Mouse (Mus musculus): ENCODE data around the gene Scml4.

Scml4 gene

GRCm38 (mm10) chr10:42901361-42901760, 41.2 kb downstream of the Scml4 start:
- DNase-seq (ENCODE audit: low spot score in 2 of 2) = no peak

GRCm38 (mm10) chr10:42903054-42903453, 42.9 kb downstream of the Scml4 start:
- no peak for DNase-seq (ENCODE audit: low spot score in 2 of 2)

- DNase-seq (ENCODE audit: low spot score in 2 of 2) = peak in 1 of 2 experiments; percentile 30
These were observed 48.4 kb downstream of the Scml4 start for GRCm38 (mm10) chr10:42908562-42908961.

GRCm38 (mm10) chr10:42910567-42910966, 50.4 kb downstream of the Scml4 start:
- no peak for DNase-seq (ENCODE audit: low spot score in 2 of 2)

- peak in 1 of 2 experiments; percentile 49 for DNase-seq (ENCODE audit: low spot score in 2 of 2)
These were observed 51.9 kb downstream of the Scml4 start for GRCm38 (mm10) chr10:42912056-42912455.

DNA sequence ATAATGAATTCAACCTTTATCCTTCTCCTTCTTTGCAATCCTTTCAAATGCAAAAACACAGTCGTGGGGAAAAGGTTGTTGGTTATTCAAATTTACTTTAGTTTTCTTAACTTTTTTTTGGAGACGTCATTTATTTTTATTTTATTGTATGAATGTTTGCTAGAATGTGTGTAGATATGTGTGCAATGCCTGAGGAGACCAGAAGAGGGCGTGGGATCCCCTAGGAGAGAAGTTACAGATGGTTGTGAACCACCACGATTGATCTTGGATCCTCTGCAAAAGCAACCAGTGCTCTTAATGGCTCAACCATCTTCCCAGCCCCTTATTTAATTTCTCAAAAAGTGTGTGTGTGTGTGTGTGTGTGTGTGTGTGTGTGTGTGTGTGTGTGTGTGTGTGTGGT, 53.0 kb downstream of the Scml4 start:
- no peak for DNase-seq (ENCODE audit: low spot score in 2 of 2)

GRCm38 (mm10) chr10:42914146-42914545, 54.0 kb downstream of the Scml4 start:
- no peak for DNase-seq (ENCODE audit: low spot score in 2 of 2)

DNA sequence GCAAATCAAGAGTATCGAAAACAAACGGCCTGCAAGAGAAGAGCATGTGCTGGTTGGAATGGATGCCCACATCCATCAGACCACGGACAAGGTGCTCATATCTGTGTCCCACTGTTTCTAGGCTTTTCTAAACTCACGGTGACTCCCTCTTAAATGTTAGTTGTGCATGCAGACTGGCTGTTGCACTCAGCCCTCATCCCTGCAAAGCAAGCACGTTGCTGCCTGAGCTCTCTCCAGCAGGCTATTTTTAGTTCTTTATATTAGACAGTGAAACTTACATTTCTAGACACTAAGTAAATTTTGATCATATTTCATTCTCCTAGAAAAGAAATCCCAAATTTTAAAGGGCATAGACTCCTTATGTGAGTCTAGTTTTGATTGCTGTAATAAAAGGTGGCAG, 57.2 kb downstream of the Scml4 start:
- no peak for DNase-seq (ENCODE audit: low spot score in 2 of 2)

DNA sequence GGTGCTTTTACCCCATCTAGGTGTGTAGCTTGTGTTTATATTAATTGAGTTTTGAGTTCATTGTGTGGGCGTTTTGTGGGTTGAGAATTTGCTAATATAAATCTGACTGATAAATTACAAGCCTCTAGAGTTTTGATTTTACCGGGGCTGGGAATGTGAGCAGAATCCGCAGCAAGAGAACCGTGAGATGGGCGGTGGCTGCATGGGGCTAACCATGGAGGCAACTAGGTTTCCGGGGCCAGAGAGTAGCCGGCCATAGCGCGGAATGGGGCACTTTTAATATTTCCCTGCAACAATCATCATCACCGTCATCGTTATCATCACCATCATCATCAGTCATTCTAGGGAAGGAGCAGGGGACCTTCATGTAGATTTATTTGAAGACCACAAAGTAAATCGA, 59.6 kb downstream of the Scml4 start:
- no peak for DNase-seq (ENCODE audit: low spot score in 2 of 2)

DNA sequence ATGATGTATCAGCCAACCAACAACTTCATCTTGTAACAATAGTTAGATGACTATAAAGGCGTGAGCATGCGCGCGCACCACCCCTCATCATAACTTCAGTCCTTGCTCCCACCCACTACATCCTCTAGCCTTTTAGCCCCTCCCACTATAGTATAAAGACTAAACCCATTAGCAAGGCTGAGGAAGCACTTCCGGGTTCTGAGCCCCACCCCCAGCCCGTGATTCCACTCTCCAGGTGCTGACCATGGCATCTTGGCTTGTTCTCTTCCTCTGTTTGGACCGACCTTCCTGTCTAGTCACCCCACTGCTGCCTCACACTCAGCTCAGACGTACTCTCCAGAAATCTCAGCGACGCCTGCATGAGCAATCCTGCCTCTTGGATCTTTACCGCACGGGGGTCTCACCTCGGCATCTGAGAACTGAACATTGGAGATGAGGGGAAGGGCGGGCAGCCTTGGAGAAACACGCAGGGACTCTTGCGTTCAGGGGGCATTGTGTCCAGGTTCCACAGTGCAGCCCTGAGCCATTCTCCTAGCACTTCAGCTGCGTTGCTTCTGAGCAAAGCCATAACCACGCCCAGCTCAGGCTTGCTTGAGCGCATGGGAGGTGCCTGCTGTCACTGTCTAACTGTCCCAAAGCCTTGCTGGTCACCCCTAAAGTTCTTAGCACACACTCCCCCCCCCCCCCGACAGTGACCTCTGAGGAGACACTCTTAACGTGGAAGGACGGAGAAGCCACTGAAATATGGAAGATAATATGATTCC, 65.1 kb downstream of the Scml4 start:
- no peak for DNase-seq (ENCODE audit: low spot score in 2 of 2)

DNA sequence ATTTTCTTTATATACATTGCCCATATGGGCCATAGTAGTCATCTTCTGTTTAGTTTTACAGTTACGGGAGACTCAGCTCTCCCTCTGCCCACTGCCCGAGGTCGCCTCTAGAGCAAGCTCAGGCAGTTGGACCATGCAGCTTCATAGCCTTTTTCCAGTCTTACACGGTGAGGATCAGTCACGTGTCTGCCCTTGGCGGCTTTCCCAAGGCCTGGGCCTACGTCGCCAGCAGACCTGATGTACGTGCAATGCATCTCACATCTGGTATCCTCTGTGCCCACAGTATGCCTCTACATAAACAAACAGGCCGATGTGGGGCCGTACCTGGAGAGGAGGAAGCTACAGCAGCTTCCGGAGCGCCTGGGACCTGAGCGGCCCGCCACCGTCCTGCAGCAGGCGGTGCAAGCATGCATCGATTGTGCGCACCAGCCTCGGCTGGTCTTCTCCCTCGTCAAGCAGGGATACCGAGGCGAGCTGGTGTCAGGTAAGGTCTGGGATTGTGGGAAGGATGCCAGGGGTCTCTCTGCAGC, 70.0 kb downstream of the Scml4 start:
- DNase-seq (ENCODE audit: low spot score in 2 of 2) = no peak

- no peak for DNase-seq (ENCODE audit: low spot score in 2 of 2)
These were observed 72.8 kb downstream of the Scml4 start for GRCm38 (mm10) chr10:42932862-42933480.

DNA sequence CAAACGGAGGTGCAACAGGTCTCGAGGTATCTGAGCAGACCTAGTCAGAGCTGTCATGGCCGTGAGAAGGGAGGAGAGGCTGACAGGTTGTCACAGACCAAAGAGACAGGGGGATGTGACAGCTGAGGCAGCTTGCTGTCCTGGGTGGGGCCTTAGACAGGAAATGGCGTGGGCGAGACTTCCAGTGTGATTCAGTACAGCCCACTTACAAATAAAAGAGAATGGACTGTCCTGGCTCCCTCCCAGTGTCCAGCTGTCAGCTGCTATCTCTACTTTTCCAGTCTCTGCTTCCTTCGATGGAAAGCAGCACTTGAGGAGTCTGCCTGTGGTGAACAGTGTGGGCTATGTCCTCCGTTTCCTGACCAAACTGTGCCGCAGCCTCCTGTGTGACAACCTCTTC, 74.5 kb downstream of the Scml4 start:
- DNase-seq (ENCODE audit: low spot score in 2 of 2) = no peak

DNA sequence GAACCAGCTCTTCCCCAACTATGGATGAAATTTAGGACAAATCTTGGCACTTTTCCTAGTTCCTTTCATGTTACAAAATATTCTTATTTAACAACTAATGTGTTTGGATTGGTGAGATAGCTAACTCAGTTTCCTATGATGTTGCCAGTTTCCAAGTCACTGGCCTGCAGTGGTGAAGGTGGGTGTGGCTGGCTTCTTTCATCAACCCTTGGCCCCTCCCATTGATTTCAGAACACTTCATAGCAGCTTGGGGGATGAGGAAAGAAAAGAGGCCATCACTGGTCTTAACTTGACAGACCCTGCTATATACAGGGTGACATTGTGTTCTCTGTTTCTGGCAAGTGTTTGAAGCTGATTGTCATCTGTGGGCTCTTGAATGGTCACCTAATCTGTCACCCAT, 76.0 kb downstream of the Scml4 start:
- no peak for DNase-seq (ENCODE audit: low spot score in 2 of 2)

DNA sequence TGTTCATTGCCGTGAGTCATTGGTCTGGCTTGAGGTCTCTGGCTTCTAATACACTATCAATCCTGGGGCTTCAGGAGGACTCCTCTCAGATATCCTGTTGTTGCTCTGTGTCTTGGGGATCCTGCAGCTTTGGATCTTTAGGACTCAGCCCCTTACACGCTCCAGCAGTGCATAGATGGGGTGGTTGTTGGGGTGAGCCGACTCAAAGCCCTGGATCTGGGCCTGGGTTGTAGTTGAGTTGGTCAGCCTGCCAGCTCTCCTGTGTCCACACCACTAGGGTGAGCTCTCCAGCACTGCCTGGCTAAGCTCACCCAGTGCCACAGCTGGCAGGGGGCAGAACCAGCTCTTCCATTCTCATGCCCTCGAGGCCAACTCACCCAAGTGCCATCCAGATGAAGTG, 78.2 kb downstream of the Scml4 start:
- DNase-seq (ENCODE audit: low spot score in 2 of 2) = no peak

DNA sequence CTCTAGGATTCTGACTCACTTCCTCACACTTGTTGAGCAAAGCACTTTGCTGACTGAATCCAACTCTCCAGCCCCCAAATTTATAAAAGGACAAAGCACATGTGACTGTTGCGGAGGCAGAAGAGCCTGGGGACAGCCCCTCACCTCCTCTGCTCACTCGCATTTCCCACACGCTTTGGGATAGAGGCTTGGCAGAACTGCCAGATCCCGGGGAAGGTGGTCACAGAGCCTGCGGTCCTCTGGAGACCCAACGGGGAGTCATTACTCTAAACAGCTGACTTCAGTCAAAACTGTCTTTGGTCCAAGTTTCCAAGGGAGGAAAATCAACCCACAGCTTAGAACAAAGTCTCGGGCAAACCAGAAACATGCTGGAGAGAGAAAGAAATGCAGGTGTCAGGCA, 79.5 kb downstream of the Scml4 start:
- DNase-seq (ENCODE audit: low spot score in 2 of 2) = no peak

DNA sequence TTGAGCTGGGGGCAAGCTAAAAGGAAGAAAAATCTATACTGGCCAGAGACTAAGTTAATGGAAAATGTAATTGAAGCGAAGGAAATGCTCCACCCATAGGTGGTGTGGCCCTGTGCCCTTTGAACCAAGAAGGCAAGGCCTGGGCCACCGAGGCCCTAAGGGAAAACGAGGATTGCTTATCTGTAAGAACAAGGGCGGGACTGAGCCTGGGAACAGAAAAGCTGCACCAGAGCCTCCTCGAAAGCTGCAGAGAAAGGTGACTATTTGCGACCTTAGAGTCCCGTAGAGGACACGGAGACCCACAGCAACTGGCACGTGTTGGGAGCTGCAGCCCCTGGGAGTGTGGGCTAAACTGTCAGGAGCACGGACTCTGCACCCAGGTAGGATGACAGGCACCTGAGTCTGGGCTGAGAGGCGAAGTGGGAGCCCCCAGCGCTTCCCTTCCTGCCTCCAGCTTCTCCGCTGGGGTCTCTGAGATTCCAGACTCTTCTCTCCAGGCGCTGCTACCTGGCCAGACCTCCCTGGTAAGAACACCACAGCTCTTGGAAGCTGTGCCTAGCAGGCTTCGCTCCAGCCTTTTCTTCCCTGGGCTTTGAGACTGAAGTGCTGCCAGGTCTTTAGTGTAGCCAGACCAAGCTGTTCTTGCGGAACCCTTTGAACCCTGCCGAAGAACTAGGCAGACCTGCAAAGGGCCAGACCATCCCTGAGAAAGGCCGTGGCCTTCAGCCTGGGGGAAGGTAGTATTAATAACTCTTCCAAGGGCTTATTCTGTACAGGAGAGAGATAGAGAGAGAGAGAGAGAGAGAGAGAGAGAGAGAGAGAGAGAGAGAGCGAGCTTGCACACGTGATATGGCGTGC, 80.3 kb downstream of the Scml4 start:
- no peak for DNase-seq (ENCODE audit: low spot score in 2 of 2)

DNA sequence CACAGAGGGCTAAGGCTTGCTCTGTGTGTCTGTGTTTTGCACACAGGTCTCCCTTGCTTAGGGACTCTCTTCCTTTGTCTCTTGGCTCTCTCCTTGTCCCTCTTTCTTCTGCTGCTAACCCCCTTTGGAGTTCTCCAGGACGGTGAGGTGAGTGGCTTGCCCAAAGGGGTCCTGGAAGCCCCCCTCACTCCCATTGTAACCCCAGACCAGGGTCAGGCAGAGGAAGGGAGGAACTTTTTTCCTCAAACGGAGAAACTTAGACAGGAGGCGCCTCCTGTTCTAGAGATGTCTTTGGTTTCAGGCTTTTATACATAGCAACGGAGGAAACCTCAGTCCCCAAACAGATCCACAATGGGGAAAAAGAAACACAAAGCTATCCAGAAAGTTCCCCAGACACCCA, 81.1 kb downstream of the Scml4 start:
- no peak for DNase-seq (ENCODE audit: low spot score in 2 of 2)

DNA sequence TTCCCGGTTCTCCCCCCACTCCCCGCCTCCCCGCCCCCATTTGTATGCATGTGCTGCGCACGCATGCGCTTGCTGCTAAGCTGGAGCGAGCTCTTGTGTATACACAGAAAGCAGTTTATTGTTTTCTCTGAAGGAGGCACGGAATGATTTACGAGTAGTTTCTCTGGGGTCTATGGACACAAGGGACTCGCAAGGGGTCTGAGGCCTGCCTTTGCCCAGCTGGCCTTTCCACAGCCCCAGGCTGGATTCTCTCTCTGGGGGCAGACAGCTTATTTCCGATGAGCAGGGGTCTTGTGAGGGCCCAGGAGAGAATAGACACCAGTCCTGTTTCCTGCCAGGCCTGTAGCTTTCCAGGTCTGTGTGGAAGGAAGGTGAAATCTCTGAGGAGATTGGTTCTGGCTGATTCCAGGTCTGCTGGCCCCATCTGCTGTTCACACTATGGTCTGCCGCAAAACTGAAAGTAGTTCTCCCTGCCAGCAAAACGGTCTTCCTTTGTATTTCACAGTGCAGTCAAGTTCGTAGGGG, 81.6 kb downstream of the Scml4 start:
- no peak for DNase-seq (ENCODE audit: low spot score in 2 of 2)

- DNase-seq (ENCODE audit: low spot score in 2 of 2) = no peak
These were observed 82.1 kb downstream of the Scml4 start for GRCm38 (mm10) chr10:42942300-42942699.

DNA sequence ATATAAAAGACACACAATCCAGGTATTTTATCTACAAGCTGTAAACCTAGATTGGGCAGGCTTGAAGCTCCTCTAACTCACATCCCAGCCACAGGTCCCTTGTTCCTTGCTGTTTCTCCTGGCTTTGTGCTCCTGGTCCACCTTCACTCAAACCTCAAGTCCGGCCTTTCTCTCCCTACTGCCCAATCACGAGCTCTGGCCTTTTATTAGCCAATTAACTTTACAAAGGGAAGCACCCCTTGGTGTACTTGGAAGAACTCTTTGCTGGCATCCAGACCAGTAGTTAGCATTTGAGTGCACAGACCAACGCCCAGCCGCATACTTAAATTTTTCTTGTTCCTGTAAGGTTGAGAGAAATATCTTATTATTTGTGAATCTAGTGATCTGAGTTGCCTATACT, 85.1 kb downstream of the Scml4 start:
- no peak for DNase-seq (ENCODE audit: low spot score in 2 of 2)

- no peak for DNase-seq (ENCODE audit: low spot score in 2 of 2)
These were observed 87.2 kb downstream of the Scml4 start for GRCm38 (mm10) chr10:42947336-42947735.
